ENCODE assay signal across 18 mouse cellular contexts in the genomic region with DNA sequence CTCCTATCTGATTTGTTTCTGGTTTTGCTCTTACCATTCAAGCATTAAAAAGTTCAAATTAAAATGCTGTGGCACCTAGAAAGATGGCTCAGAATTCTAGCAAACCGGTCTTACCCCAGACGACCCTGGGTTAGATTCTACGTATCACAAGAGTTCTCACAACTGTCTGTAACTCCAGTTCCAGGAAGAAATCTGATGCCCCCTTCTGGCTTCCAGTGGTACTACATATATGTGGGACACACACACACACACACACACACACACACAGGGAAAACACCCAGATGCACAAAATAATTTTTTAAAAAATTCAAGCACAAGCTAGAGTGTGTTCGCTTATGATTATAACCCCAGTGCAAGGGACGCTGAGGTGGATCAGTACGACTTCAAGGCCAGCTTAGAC. TPM values are rescaled to one million over a fixed set of nuclear protein-coding genes. Genes with fewer than 3 reads are reported as not detected.
"Had no signal": no experiment of that assay in that cellular context is flagged by ENCODE, and none has a peak within 500 bp of the region (broad histone marks: within the 10 kb centered on the region; RNA-seq: fewer than 3 reads in every experiment).

No protein-coding gene starts in this region.

- DNase-seq: kidney, adult 9 months; kidney, postnatal 10 days; kidney, postnatal 4 days; layer of hippocampus, postnatal 36 days; left cerebral cortex, postnatal 4 days; lung, postnatal 4 days; right cerebral cortex, postnatal 14 days; thymus, adult 2 months; thymus, postnatal 25 days had no signal

- H3K36me3 ChIP-seq: limb, embryonic 13.5 days; liver, embryonic 15.5 days; lung, embryonic 15.5 days; midbrain, embryonic 10.5 days; midbrain, embryonic 15.5 days; stomach, embryonic 15.5 days had no signal

- H3K9ac ChIP-seq: limb, embryonic 13.5 days; liver, embryonic 15.5 days; lung, embryonic 15.5 days; midbrain, embryonic 15.5 days; stomach, embryonic 15.5 days had no signal

- H3K4me1 ChIP-seq: liver, embryonic 15.5 days; lung, embryonic 15.5 days; midbrain, embryonic 10.5 days; midbrain, embryonic 15.5 days; stomach, embryonic 15.5 days had no signal

- H3K4me2 ChIP-seq: limb, embryonic 13.5 days; liver, embryonic 15.5 days; lung, embryonic 15.5 days; midbrain, embryonic 15.5 days; stomach, embryonic 15.5 days had no signal

- H3K27ac ChIP-seq: limb, embryonic 13.5 days; liver, embryonic 15.5 days; lung, embryonic 15.5 days; midbrain, embryonic 10.5 days; midbrain, embryonic 15.5 days; stomach, embryonic 15.5 days had no signal

- ATAC-seq: intestine, postnatal 0 days; midbrain, embryonic 15.5 days had no signal

- H3K27me3 ChIP-seq: limb, embryonic 13.5 days; liver, embryonic 15.5 days; lung, embryonic 15.5 days; midbrain, embryonic 15.5 days; stomach, embryonic 15.5 days had no signal

- H3K4me3 ChIP-seq: limb, embryonic 13.5 days; liver, embryonic 15.5 days; lung, embryonic 15.5 days; midbrain, embryonic 10.5 days; midbrain, embryonic 15.5 days; stomach, embryonic 15.5 days had no signal

- H3K9me3 ChIP-seq: limb, embryonic 13.5 days; liver, embryonic 15.5 days; lung, embryonic 15.5 days; midbrain, embryonic 15.5 days; stomach, embryonic 15.5 days had no signal

RNA-seq across cellular contexts. Expression of a gene that starts 59.2 kb away (rescaled TPM):
- polyA plus RNA-seq: intestine, postnatal 0 days; limb, embryonic 13.5 days; liver, adult 2 months; liver, embryonic 15.5 days; lung, embryonic 15.5 days; spleen, adult 2 months; stomach, embryonic 15.5 days had no signal
